Mouse (Mus musculus): ENCODE results near the gene Sypl. TPM values are rescaled to one million over a fixed set of nuclear protein-coding genes. Genes with fewer than 3 reads are reported as not detected.

Gene Sypl
- total and polyA plus RNA-seq, 3 experiments: 5.5 to 63.6 (median 56.3) TPM

GRCm38 (mm10) chr12:32918683-32919082, 35.0 kb upstream of the Sypl start:
- Histone ChIP-seq H3K4me3 (ENCODE audit: low read depth, low read length) (no peak overlapping the region), H3K36me3 (replicated peaks) (no peaks in the 10 kb centered on the region), H3K27me3 (ENCODE audit: insufficient read depth, low read length) (peaks cover 32% of the 10 kb centered on the region), H3K4me1 (ENCODE audit: insufficient read depth, low read depth, low read length) (peaks cover 3% of the 10 kb centered on the region; the same call in 1 of the 2 replicates), H3K9me3 (replicated peaks) (no peaks in the 10 kb centered on the region)
- TF ChIP-seq CTCF (IDR thresholded peaks at IDR 0.05; ENCODE audit: low read depth, low read length) (no peak), TAL1 (conservative IDR thresholded peaks at IDR 0.05; ENCODE audit: low read depth, low read length) (no peak), POLR2AphosphoS5 (IDR thresholded peaks at IDR 0.05; ENCODE audit: insufficient replicate concordance, low read depth, low read length) (no peak), GATA2 (IDR thresholded peaks at IDR 0.05; ENCODE audit: borderline replicate concordance, low read depth, low read length) (no peak), GATA1 (IDR thresholded peaks at IDR 0.05; ENCODE audit: borderline replicate concordance, low read length) (no peak)
- DNase-seq (ENCODE audit: low spot score) (no peak), ATAC-seq (ENCODE audit: extremely low read depth, insufficient number of reproducible peaks, low FRiP score, poor library complexity, severe bottlenecking) (no peak)

GRCm38 (mm10) chr12:32919091-32919490, 34.6 kb upstream of the Sypl start:
- DNase-seq (ENCODE audit: low spot score) (no peak), ATAC-seq (ENCODE audit: extremely low read depth, insufficient number of reproducible peaks, low FRiP score, poor library complexity, severe bottlenecking) (no peak)
- TF ChIP-seq TAL1 (conservative IDR thresholded peaks at IDR 0.05; ENCODE audit: low read depth, low read length): no peak
- no peak for TF ChIP-seq GATA1 (IDR thresholded peaks at IDR 0.05; ENCODE audit: borderline replicate concordance, low read length)
- no peak for TF ChIP-seq GATA2 (IDR thresholded peaks at IDR 0.05; ENCODE audit: borderline replicate concordance, low read depth, low read length)
- no peak for TF ChIP-seq CTCF (IDR thresholded peaks at IDR 0.05; ENCODE audit: low read depth, low read length)
- TF ChIP-seq POLR2AphosphoS5 (IDR thresholded peaks at IDR 0.05; ENCODE audit: insufficient replicate concordance, low read depth, low read length): no peak
- H3K9me3 ChIP-seq (replicated peaks): no peaks in the 10 kb centered on the region
- peaks cover 32% of the 10 kb centered on the region for H3K27me3 ChIP-seq (ENCODE audit: insufficient read depth, low read length)
- peaks cover 3% of the 10 kb centered on the region; the same call in 1 of the 2 replicates for H3K4me1 ChIP-seq (ENCODE audit: insufficient read depth, low read depth, low read length)
- no peak overlapping the region for H3K4me3 ChIP-seq (ENCODE audit: low read depth, low read length)
- no peaks in the 10 kb centered on the region for H3K36me3 ChIP-seq (replicated peaks)

DNA sequence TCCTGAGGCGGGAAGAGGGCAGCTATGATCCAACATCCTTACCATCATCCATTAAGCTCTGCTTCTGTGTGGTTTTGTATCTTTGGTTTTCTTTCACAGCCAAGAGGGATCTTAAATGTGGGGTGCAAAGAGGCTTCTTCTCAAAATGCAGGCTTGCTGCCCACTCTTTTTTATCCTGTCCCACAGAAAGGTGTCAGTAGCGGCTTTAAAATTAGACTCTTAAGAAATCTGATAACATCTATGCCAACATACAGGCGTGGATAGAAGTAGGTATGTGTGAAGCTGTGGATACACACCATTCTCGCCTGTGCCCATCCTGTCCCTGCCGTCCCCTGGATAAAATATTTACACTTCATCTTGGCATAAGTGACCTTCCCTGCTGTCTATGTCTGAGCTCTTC, 34.2 kb upstream of the Sypl start:
- peaks cover 28% of the 10 kb centered on the region for H3K27me3 ChIP-seq (ENCODE audit: insufficient read depth, low read length)
- ATAC-seq (ENCODE audit: extremely low read depth, insufficient number of reproducible peaks, low FRiP score, poor library complexity, severe bottlenecking) (no peak), DNase-seq (ENCODE audit: low spot score) (no peak)
- H3K4me3 ChIP-seq (ENCODE audit: low read depth, low read length): no peak overlapping the region
- no peak for TF ChIP-seq POLR2AphosphoS5 (IDR thresholded peaks at IDR 0.05; ENCODE audit: insufficient replicate concordance, low read depth, low read length)
- TF ChIP-seq GATA1 (IDR thresholded peaks at IDR 0.05; ENCODE audit: borderline replicate concordance, low read length): no peak
- TF ChIP-seq TAL1 (conservative IDR thresholded peaks at IDR 0.05; ENCODE audit: low read depth, low read length): no peak
- no peak for TF ChIP-seq CTCF (IDR thresholded peaks at IDR 0.05; ENCODE audit: low read depth, low read length)
- TF ChIP-seq GATA2 (IDR thresholded peaks at IDR 0.05; ENCODE audit: borderline replicate concordance, low read depth, low read length): no peak
- no peaks in the 10 kb centered on the region for H3K36me3 ChIP-seq (replicated peaks)
- peaks cover 3% of the 10 kb centered on the region; the same call in 1 of the 2 replicates for H3K4me1 ChIP-seq (ENCODE audit: insufficient read depth, low read depth, low read length)
- no peaks in the 10 kb centered on the region for H3K9me3 ChIP-seq (replicated peaks)

DNA sequence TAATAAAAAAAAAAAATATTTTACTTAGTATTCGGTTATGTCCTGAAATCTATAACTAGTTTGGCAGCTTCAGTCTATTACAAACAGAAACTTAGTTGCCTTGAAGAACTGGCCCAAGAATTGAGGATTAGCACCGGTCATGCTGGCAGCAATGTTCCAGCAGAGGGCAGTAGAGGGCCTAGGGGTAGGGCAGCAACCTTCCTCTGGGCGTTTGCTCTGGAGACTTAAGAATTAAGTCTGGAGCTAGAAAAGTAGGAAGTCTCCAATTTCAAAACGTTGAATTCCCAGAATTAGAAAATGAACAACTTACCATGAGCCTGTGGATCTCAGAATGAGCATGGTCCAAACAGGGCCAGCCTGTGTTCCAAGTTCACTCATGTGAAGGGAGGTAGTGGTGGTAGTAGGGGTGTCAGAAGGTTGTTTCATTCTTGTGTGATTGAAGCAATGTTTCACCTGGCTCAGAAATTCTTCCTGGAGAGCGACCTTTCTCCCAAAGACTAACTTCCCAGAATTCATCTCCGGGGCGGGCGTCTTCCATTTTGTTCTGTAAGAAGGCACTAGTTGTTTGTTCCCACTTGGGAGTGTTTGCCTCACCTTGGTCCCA, 33.4 kb upstream of the Sypl start:
- DNase-seq (ENCODE audit: low spot score) (peak; percentile 57), ATAC-seq (ENCODE audit: extremely low read depth, insufficient number of reproducible peaks, low FRiP score, poor library complexity, severe bottlenecking) (peak; percentile 42; the same call in 1 of the 2 replicates)
- peak; percentile 93 for TF ChIP-seq CTCF (IDR thresholded peaks at IDR 0.05; ENCODE audit: low read depth, low read length)
- TF ChIP-seq GATA2 (IDR thresholded peaks at IDR 0.05; ENCODE audit: borderline replicate concordance, low read depth, low read length): no peak
- no peaks in the 10 kb centered on the region for H3K36me3 ChIP-seq (replicated peaks)
- H3K4me1 ChIP-seq (ENCODE audit: insufficient read depth, low read depth, low read length): peaks cover 3% of the 10 kb centered on the region; the same call in 1 of the 2 replicates
- peaks cover 28% of the 10 kb centered on the region for H3K27me3 ChIP-seq (ENCODE audit: insufficient read depth, low read length)
- H3K9me3 ChIP-seq (replicated peaks): no peaks in the 10 kb centered on the region
- H3K4me3 ChIP-seq (ENCODE audit: low read depth, low read length): no peak overlapping the region

DNA sequence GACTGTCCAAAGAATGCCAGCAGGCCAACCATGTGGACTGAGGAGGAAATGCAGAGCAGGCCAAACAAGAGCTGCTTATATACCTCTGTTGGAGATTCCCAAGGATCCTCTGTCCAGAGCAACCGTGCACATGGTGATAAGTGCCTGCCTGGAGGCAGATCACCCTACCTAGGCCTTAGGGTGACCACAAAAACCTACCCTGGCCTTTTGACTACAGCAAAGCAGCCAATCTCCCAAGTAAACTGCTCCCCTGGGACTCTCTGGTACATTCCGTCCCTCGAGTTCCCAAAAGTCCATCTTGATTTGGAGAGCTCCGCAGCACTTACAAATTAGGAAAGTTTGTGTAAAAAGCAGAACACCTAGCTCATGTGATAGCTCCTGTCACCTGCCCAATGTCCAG, 32.6 kb upstream of the Sypl start:
- no peak for DNase-seq (ENCODE audit: low spot score)
- TF ChIP-seq POLR2AphosphoS5 (IDR thresholded peaks at IDR 0.05; ENCODE audit: insufficient replicate concordance, low read depth, low read length) (no peak), TAL1 (conservative IDR thresholded peaks at IDR 0.05; ENCODE audit: low read depth, low read length) (no peak), CTCF (IDR thresholded peaks at IDR 0.05; ENCODE audit: low read depth, low read length) (no peak), GATA1 (IDR thresholded peaks at IDR 0.05; ENCODE audit: borderline replicate concordance, low read length) (no peak), GATA2 (IDR thresholded peaks at IDR 0.05; ENCODE audit: borderline replicate concordance, low read depth, low read length) (no peak)

DNA sequence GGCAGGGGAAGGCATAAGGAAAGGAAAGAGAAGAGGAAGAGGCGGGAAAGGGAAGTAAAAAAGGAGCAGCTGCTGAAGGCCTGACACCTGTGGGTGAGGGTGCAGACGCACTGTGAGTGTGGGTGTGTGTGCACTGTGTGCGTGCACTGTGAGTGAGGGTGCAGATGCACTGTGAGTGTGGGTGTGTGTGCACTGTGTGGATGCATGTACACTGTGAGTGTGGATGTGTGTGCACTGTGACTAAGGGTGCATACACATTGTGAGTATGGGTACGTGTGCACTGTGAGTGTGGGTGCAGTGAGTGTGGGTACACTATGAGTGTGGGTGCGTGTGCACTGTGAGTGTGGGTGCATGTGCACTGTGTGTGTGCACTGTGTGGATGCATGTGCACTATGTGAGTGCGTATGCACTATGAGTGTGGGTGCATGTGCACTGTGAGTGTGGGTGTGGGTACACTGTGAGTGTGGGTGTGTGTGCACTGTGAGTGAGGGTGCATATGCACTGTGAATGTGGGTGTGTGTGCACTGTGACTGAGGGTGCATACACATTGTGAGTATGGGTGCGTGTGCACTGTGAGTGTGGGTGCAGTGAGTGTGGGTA, 32.1 kb upstream of the Sypl start:
- H3K9me3 ChIP-seq (replicated peaks): no peaks in the 10 kb centered on the region
- peak overlapping the region; percentile 13; the same call in 1 of the 2 replicates for H3K4me3 ChIP-seq (ENCODE audit: low read depth, low read length)
- peaks cover 3% of the 10 kb centered on the region; the same call in 1 of the 2 replicates for H3K4me1 ChIP-seq (ENCODE audit: insufficient read depth, low read depth, low read length)
- TF ChIP-seq POLR2AphosphoS5 (IDR thresholded peaks at IDR 0.05; ENCODE audit: insufficient replicate concordance, low read depth, low read length) (peak; percentile 95; the same call in 1 of the 2 replicates), GATA2 (IDR thresholded peaks at IDR 0.05; ENCODE audit: borderline replicate concordance, low read depth, low read length) (no peak)
- H3K36me3 ChIP-seq (replicated peaks): no peaks in the 10 kb centered on the region
- ATAC-seq (ENCODE audit: extremely low read depth, insufficient number of reproducible peaks, low FRiP score, poor library complexity, severe bottlenecking) (no peak), DNase-seq (ENCODE audit: low spot score) (no peak)
- H3K27me3 ChIP-seq (ENCODE audit: insufficient read depth, low read length): peaks cover 28% of the 10 kb centered on the region

More for the DNA sequence above, 32.6 kb upstream of the Sypl start:
- Histone ChIP-seq H3K36me3 (replicated peaks) (no peaks in the 10 kb centered on the region), H3K4me3 (ENCODE audit: low read depth, low read length) (no peak overlapping the region), H3K27me3 (ENCODE audit: insufficient read depth, low read length) (peaks cover 28% of the 10 kb centered on the region), H3K4me1 (ENCODE audit: insufficient read depth, low read depth, low read length) (peaks cover 3% of the 10 kb centered on the region; the same call in 1 of the 2 replicates), H3K9me3 (replicated peaks) (no peaks in the 10 kb centered on the region)
- no peak for ATAC-seq (ENCODE audit: extremely low read depth, insufficient number of reproducible peaks, low FRiP score, poor library complexity, severe bottlenecking)

All from G1E (cell line).